Mouse (Mus musculus): ENCODE measurements around the gene Dll3. TPM values are rescaled to one million over a fixed set of nuclear protein-coding genes. Genes with fewer than 3 reads are reported as not detected.

Gene Dll3
- not detected in 4 replicates for total RNA-seq (2023; ENCODE audit: inconsistent age)

DNA sequence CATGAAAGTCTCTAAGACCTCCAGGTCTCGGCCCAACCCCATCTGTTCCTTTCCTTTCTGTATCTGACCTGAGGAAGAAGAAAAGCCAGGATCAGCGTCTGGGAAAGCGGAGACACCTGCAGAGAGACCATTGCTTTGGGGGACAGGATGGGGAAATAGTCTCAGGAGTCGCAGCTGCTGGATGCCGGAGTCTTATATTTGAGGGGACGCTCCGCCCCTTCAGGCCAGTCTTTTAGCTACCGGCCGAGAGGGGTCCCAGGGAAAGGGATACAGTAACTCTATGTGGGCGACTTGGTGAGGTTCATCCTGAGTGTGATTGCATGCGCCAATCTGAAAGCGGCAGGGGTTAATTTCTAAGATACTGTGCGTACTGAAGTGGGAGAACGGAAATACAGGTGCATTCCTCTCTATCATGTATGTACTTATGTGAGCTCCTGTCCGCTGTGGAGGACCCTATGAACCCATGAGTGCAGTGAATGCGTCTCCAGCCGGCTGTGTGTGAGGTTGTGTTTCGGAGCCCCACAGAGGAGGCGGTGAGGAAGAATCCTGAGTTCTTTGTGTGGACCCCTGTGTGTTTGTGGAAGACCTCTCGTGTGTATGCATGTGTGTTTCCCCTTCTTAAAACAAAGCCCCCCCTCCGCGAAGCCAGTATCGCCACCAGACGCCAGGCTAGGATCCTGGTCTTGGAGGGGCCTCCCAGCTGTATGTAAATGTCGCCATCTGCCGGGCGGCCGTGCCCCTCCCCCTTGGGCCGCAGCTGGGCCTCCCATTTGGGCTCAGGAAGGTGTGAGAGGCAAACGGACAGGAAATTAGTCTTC lies at the start of gene Dll3:
TSS of gene Dll3 (minus strand) at position 623 of the 818 bp plus-strand sequence.

DNA sequence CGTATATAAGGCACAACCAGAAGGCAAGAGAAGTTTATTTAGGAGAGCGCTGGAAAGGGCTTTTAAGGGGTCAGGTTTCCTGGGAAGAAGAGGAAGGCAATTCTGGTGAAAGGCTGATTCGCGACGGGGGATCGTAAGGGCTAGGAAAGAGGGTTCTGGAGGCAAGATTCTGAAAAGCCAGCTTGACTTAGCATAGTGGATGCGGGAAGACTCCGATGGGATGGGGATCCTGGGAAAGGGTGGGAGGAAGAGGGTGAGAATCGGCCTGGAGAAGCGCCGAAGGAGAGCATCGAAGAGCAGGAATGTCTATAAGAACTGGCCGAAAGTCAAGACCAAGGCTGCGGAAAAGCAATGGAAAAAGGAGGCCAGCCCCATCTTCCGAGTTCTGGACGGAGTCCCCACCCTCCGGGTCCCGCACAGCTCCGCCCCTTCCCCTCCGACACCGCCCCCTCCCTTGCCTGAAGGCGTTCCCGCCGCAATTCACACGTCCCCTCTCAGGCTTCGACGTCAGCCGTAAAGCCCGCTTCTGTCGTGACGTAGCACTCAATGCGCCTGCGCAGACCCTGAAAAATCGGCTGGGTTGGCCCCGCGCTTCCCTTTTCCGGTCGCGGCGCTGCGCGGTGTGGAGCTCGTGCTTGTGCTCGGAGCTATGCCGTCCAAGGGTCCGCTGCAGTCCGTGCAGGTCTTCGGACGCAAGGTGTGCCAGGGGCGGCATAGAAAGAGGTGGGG lies 48.3 kb upstream of the Dll3 start, which contains the start of gene Rps16:
TSS of gene Rps16 (plus strand) at position 498 of the 729 bp plus-strand sequence.

GRCm38 (mm10) chr7:28338108-28338998 lies 36.3 kb upstream of the Dll3 start, which contains the start of gene Supt5:
Supt5 (minus strand) TSS chr7:28338746.

DNA sequence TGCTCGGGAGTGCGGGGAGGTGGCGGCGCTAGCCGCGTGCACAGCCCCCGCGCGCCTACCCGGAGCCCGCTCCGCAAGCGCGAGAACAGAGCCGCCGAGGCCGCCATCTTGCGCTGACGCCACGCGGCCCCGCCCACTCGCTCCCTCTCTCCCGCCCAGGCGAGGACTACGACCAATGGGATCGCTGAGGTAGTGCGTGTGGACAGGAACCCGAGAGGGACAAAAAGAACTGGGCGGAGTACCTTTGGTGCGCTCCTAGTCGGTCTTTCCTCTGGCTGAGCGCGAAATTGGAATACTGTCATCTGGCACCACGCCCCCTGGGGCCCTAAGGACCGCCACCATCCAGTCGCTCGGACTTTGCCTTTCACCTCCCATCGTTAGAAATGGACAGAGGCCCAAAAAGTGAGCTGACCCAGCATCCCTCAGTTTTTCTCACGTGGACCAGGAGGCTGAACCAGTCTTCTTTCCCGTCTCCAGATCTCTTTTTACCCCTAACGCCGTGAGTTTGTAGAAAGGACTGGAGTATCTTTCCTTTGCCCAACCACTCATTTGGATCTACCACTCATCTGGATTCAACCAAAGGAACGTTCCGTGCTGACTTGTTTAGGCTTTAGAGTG lies 10.0 kb upstream of the Dll3 start, which contains the start of gene Timm50:
TSS of gene Timm50 (minus strand) at position 147 of the 618 bp plus-strand sequence.

DNA sequence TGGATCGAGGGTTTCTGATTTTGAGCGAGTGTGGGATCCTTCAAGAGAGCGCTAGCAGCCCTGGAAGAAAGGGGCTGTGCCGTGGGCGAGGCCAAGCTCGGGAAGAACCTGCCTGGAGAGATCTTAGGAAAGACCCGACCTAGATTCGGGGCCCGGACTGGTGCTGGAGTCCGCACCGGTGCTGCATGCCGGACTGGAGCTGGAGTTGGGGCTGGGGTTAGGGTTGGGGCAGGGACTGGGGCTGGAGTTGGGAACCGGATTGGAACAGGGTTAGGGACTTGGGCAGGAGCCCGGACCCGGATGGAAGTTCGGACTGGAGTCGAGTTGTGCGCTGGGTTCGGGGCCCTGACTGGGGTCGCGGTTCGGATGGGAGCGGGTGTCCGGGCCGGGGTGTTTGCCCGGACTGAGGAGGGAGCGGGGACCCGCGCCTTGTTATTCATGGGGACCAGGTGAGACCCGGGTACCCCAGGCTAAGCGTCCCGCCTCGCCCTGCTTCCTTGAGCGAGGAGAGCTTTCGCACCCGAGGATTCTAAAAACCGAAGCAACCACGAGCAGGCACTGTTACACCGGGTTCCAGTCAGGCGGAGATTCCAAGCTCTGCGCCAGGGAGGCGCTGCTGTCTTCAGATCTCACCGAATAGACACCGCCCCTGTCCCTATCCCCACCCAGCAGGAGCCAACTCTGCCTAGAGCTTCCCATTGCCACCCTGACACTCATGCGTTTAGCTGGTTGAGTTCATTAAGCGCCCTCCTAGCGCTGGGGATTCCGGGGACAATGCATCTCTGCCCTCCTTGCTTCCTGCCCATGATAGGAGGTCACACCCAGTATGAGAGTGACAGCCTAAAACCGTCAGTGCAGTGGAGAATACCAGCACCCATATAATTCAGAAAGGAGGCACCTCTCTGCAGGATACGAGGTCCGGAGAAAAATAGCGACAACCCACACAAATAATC lies 11.1 kb downstream of the Dll3 start, which contains the start of gene Selenov:
TSS of gene Selenov (minus strand) at position 549 of the 953 bp plus-strand sequence.

GRCm38 (mm10) chr7:28277615-28278278 lies 24.3 kb downstream of the Dll3 start, which contains the start of gene Eid2b:
Eid2b (plus strand) TSS chr7:28277739.

DNA sequence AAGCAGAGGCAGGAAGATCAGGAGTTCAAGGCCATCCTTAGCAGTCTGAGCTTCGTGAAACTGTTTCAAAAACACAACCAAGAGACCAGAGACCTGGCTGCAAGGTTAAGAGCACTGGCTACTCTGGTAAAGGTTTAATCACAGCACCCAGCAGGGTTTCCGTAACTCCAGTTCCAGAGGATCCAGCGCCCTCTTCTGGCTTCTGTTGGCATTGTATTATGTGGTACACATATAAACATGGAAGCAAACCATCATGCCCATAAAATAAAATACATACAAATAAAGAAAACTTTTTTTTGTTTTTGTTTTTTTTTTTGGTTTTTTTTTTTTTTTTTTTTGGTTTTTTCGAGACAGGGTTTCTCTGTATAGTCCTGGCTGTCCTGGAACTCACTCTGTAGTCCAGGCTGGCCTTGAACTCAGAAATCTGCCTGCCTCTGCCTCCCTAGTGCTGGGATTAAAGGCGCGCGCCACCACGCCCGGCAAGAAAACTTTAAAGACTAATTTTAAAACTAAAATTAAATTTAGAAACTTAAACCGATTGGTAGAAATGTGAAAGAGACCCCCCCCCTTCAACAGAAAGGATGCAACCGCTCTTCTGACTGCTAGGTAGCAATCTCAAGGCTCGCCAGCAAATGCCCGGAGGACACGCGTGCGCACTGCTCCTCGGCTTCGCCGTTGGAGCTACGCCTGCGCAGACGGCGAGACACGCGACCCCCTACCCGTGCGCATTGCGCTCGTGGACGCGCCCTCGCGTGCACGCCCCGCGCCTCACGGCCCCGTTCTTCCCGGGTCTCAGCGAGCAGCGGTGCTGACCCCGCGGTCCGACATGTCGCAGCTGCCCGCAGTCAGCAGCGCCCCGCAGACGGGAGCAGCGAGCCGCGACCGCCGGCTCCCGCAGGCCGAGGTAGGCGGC lies 34.7 kb downstream of the Dll3 start, which contains the start of gene Eid2:
TSS of gene Eid2 (plus strand) at position 753 of the 913 bp plus-strand sequence.

Other genes with a start within 250 kb of the Dll3 start
- gene Fcgbp, start 231.0 kb downstream of the Dll3 start, total RNA-seq (2023; ENCODE audit: inconsistent age) = not detected in 4 replicates
- not detected in 4 replicates for gene 9530053A07Rik, start 172.8 kb downstream of the Dll3 start, total RNA-seq (2023; ENCODE audit: inconsistent age)
- gene Fbl, start 132.5 kb downstream of the Dll3 start, total RNA-seq (2023; ENCODE audit: inconsistent age) = 234 to 240 TPM (median 237 TPM) in 4 replicates
- 20.5 to 23.5 TPM (median 21.3 TPM) in 4 replicates for gene Dyrk1b, start 122.8 kb downstream of the Dll3 start, total RNA-seq (2023; ENCODE audit: inconsistent age)
- gene Eid2, start 34.4 kb downstream of the Dll3 start, total RNA-seq (2023; ENCODE audit: inconsistent age) = 1.1 to 1.7 TPM (median 1.2 TPM) in 4 replicates
- gene Eid2b, start 24.5 kb downstream of the Dll3 start, total RNA-seq (2023; ENCODE audit: inconsistent age) = 2.6 to 4.1 TPM (median 3.5 TPM) in 4 replicates
- not detected in 4 replicates for gene Selenov, start 11.1 kb downstream of the Dll3 start, total RNA-seq (2023; ENCODE audit: inconsistent age)
- 38.7 to 46.9 TPM (median 40.5 TPM) in 4 replicates for gene Timm50, start 9.8 kb upstream of the Dll3 start, total RNA-seq (2023; ENCODE audit: inconsistent age)
- 158 to 171 TPM (median 163 TPM) in 4 replicates for gene Supt5, start 36.5 kb upstream of the Dll3 start, total RNA-seq (2023; ENCODE audit: inconsistent age)
- 3,144 to 3,281 TPM (median 3,251 TPM) in 4 replicates for gene Rps16, start 48.4 kb upstream of the Dll3 start, total RNA-seq (2023; ENCODE audit: inconsistent age)
- 130 to 140 TPM (median 135 TPM) in 4 replicates for gene Plekhg2, start 70.4 kb upstream of the Dll3 start, total RNA-seq (2023; ENCODE audit: inconsistent age)
- 825 to 993 TPM (median 925 TPM) in 4 replicates for gene Zfp36, start 78.0 kb upstream of the Dll3 start, total RNA-seq (2023; ENCODE audit: inconsistent age)
- gene Med29, start 90.5 kb upstream of the Dll3 start, total RNA-seq (2023; ENCODE audit: inconsistent age) = 14.1 to 19.0 TPM (median 15.8 TPM) in 4 replicates
- 151 to 162 TPM (median 156 TPM) in 4 replicates for gene Paf1, start 90.7 kb upstream of the Dll3 start, total RNA-seq (2023; ENCODE audit: inconsistent age)
- gene Gmfg, start 135.2 kb upstream of the Dll3 start, total RNA-seq (2023; ENCODE audit: inconsistent age) = 241 to 264 TPM (median 247 TPM) in 4 replicates
- 0.93 to 1.6 TPM (median 1.2 TPM) in 4 replicates for gene Lrfn1, start 149.7 kb upstream of the Dll3 start, total RNA-seq (2023; ENCODE audit: inconsistent age)
- gene Ifnl2, start 208.2 kb upstream of the Dll3 start, total RNA-seq (2023; ENCODE audit: inconsistent age) = not detected in 4 replicates
- gene Ifnl3, start 220.6 kb upstream of the Dll3 start, total RNA-seq (2023; ENCODE audit: inconsistent age) = not detected in 4 replicates
- not detected in 4 replicates for gene Sycn, start 238.6 kb upstream of the Dll3 start, total RNA-seq (2023; ENCODE audit: inconsistent age)
- not detected in 4 replicates for gene Nccrp1, start 245.0 kb upstream of the Dll3 start, total RNA-seq (2023; ENCODE audit: inconsistent age)

Data from B cell, adult (primary cell).